Mouse (Mus musculus): ENCODE measurements around the gene Nelfe.

GRCm38 (mm10) chr17:34899053-34899889 lies 49.1 kb downstream of the Nelfe start:
- no peak for TF ChIP-seq CTCF (IDR thresholded peaks at IDR 0.05; ENCODE audit: extremely low read depth, insufficient read length, insufficient replicate concordance, low read depth, low read length)
- no peak; the same call in 1 of the 2 replicates for TF ChIP-seq POLR2A (IDR thresholded peaks at IDR 0.05; ENCODE audit: low read depth, low read length)
